Mouse (Mus musculus): ENCODE data around the gene Trim75. TPM values are rescaled to one million over a fixed set of nuclear protein-coding genes. Genes with fewer than 3 reads are reported as not detected.
"Not testable (repeated sequence)": the region's sequence is repeated elsewhere in the genome, so short reads cannot be mapped to it uniquely, and the experiment has no call there.

Trim75 gene
- not detected in 2 replicates for polyA plus RNA-seq (2015; fragmentation: Nextera tagmentation; extraction: Ambion mirVana)

GRCm38 (mm10) chr8:64987731-64988130, at the start of gene Trim75:
Trim75 (minus strand) TSS chr8:64987831.
- DNase-seq (ENCODE audit: low spot score): no peak

DNA sequence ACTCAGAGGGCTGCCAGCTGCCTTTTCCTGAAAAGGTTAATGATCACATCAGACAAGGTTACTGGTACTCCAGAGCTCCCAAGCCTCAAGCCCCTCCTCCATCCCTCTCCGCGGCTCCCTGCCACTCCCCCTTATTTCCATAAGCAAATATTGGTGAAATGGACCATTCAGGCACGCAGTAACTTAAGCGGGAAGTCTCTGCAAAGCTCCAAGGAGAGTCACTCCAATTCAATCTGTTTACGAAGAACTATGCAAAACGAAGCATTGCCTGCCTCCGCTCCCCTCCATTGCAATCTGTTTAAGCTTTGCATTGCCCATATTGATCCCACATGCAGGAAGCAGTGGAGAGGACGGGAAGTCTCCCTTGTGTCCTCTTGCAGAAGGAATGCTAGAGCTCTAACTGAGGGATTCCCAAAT, 49.5 kb upstream of the Trim75 start, which contains the start of gene Apela:
TSS of gene Apela (minus strand) at position 220 of the 417 bp plus-strand sequence.
- DNase-seq (ENCODE audit: low spot score): no peak

DNA sequence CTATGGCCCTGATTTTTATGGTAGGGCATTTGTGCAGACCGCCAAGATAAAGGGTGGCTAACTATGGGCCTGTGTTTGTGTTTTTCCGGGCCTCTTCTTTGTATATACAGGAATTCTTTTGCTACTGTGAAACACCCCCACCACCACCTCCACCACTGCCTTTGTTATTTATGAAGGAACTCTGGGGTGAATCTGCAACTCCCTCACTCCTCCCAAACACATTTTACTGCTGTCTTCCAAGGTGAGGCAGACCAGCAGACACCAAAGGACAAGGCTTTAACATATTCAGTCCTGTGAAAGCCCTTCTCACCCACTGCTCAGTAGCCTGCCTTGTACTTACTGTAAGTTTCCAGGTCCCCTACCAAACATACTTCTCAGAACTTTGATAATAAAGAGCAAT, 46.5 kb upstream of the Trim75 start:
- DNase-seq (ENCODE audit: low spot score): no peak

DNA sequence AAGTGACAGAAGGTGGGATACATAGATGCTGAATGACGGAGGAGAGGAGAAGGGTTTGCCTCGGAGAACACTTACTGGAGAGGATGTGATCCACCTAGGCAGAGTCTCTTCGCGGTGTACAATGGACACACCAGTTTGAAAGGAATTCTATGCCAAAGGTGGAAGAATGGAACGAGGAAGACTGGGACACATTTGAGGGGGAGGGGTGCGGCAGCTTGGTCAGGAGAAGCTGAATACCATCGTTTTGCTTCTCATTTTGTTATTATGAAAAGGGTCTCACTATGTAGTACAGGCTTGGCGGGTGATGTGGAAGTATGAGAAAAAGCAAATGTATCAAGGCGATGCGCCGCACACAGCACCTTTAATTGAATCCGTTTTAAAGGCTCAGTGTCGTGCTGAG, 45.4 kb upstream of the Trim75 start:
- no peak for DNase-seq (ENCODE audit: low spot score)

- no peak for DNase-seq (ENCODE audit: low spot score)
Measured at GRCm38 (mm10) chr8:65032107-65032506, 44.5 kb upstream of the Trim75 start.

GRCm38 (mm10) chr8:65030735-65031485, 43.3 kb upstream of the Trim75 start:
- DNase-seq (ENCODE audit: low spot score): no peak

- DNase-seq (ENCODE audit: low spot score): no peak
Measured at GRCm38 (mm10) chr8:65029776-65030175, 42.1 kb upstream of the Trim75 start.

DNA sequence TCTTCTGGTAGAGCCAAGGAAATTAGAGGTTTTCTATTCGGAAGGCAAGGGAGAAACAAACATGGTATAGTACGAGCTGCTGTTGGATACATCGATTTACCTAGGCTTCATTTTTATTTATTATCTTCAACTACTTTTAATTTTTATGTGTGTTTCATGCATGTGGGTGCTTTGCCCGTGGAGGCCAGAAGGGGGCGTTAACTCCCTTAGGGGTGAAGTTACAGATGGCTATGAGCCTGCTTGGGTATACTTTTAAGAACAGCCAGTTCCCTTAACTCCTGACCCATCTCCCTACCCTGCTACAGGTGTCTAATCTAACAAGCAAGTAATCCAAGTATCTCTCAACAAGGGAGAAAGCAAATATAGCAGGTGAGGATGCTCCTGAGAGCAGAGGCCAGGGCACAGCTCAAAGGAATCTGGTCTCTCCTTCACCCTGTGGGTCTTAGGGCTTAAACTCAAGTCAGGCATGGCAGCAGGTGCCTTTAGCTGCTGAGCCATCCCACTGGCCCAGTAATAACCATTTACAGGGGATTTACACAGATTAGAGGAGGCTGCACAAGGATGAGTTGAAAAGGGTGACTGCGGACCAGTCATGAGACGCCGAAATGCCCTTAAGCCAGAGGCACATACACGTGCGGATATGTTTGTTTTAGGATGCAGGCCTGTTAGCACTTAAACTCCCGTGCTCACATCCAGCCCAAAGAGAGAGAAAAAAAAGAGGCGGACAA, 41.5 kb upstream of the Trim75 start:
- DNase-seq (ENCODE audit: low spot score): no peak

DNA sequence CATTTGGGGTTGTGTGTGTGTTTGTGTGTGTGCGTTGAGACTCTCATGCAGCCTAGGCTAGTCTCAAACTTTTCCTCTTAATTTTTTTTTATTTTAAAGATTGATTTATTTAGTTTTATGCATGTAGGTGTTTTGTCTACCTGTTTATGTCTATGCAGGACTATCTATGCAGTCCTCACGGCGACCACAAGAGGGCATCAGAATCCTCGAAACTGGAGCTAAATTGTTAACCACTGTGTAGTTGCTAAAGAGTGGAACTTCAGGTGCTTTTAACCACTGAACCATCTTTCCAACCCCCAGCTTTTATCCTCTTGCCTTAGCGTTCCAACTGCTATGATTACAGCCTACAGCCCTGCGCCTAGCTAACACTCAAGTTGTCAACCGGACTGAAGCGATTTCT, 34.9 kb upstream of the Trim75 start:
- peak; percentile 7 for DNase-seq (ENCODE audit: low spot score)

DNA sequence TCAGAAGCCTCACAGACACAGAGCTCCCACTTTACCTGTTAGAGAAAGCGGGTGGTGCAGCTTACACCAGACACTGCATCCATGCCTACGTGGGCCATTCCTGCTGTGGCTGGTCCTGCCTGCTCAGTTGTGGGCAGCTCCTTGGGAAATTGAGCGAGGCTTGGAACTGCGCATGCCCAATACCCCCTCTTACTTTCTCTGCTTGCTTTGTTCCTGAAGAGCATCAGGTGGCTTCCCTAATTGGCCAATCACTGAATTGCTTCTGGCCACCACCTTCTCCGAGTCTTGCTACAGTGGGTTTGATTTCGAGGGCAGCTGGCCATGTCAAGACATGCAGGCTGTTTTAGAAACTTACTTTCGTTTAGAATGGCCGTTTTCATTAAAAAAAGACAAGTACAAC, 30.8 kb upstream of the Trim75 start, which contains the start of the genes Trim61 and Trim60:
TSS of gene Trim61 (minus strand) at position 101 of the 400 bp plus-strand sequence.
TSS of gene Trim60 (minus strand) at position 162 of the 400 bp plus-strand sequence.
- DNase-seq (ENCODE audit: low spot score): no peak

DNA sequence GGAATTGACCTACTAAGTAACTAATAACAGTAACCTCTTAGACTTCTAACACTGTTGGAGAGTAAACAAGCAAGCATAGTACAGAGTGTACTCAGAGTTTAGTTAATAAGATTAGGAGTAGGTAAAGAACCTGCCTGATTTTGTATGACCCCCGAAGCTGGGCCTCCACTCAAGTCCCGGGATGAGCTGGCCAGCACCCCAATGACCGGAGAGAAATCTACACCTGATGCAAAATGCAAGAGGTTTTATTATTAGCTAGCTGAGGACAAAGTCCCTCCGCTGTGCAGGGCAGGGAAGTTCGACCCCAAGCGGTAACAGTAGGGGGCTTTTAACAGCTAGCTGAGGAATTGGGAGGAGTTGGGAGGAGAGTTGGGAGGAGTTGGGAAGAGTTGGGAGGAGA, 20.0 kb upstream of the Trim75 start:
- DNase-seq (ENCODE audit: low spot score): not testable (repeated sequence)

- no peak for DNase-seq (ENCODE audit: low spot score)
Measured at GRCm38 (mm10) chr8:64998806-64999365, 11.3 kb upstream of the Trim75 start.

GRCm38 (mm10) chr8:64983150-64983897, 4.3 kb downstream of the Trim75 start:
- DNase-seq (ENCODE audit: low spot score): no peak

DNA sequence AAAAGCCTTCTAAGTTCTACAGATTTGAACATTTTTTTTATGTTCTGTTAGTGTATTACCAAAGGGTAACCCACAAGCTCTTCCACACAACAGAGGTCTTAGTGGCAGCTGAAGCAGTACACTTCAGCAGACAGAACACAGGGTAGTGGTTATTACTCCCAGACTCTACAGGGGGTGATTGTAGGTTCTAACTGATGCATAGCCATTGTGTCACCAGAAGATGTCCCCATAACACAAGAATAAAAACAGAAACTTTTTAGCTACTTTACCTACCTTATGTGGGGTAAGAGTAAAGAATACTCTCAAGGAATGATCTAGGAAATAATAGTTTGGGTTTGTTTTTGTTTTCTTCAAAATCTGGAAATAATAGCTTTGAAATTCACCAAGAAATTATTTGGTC, 24.8 kb downstream of the Trim75 start:
- DNase-seq (ENCODE audit: low spot score): peak; percentile 8

DNA sequence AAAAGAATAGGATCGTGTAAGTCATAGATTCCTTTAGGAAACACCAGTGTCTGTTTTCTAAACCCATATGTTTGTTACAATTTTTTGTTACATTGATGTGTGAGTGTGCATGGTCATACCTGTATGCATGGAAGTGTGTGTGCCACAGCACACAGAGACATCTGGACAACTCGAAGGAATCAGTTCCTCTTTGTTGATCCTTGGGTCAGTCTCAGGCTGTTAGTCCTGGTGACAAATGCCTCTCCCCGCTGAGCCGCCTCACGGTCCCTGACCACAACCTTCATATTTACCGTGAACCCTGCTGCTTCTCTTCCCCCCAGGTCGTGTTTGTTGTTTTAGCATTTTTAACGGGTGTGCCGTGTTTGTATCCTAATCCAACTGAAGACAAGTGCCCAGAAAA, 28.6 kb downstream of the Trim75 start:
- DNase-seq (ENCODE audit: low spot score): no peak

DNA sequence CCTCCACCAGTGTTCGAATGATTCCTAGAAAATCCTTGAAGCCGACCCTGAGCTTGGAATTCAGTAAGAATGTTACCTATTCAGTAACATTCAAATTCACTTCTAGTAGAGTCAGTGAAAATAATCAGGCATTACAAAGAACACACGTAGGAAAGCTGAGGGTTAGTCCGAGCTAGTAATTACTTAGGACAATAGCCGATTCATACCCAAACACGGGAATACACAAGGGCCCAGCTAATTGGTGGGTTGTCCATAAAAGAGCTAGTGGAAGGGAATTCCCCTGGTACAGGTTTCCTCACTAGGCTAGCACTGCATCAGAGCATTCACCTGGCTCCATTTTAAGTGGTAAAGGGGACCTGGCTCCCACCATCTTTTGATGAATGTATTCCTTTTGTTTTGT, 35.5 kb downstream of the Trim75 start:
- no peak for DNase-seq (ENCODE audit: low spot score)

GRCm38 (mm10) chr8:64948371-64948770, 39.3 kb downstream of the Trim75 start:
- DNase-seq (ENCODE audit: low spot score): no peak

DNA sequence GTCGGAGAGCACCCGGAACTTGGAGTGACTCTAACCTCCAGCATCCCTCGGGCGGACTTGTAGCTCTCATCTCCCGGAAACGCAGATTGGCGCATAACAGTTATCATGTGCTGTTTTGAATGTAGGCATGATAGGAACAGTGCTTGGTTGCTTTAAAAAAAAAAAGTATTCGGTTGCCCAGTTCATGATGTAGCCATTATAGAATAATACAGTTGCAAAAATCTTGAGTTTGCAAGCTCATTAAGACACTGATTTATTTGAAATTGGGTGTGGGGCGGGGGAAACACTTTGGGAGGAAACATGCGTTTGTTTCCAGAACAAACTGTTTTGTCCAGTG, 40.0 kb downstream of the Trim75 start:
- DNase-seq (ENCODE audit: low spot score): no peak

DNA sequence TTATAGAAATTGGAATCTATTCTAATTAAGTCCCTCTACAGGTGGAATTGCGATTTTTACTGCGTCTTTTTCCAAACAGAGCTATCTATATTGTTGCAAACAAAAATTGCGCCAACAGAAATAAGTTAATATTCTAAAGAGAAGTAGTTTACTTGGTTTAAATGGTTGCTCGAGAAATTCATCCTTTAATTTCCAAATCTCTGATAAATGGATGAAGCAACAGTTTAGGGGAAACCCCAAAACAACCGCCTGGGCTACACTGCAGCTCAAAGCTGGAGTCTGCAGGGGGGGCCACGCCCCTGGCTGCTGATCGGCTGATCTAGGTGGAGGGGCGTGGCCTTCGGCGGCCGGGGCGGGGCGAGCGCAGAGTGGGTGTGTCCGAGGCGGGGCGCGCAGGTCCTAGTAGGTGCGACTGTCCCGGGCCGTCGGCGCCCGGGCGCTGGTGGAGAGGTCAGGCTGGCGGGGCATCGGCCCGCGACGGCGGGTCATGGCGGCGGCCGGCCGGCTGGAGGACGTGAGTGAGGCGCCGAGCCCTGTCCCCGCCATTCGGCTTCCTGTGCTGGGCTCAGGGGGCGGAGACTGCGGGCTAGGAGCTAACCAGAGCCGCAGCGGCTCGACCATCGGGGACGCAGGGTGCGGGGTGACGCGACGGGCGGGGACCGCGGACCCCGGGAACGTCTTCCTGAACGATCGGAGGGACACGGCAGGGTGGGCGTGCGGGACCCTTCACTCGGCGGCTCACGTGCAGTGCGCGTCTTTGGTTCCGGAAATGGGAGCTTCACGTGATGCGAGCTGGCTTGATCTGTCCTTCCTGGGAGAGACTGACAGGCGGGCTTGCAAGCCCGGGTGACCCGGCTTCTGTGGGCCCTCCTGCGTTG, 40.6 kb downstream of the Trim75 start, which contains the start of gene Tmem192:
TSS of gene Tmem192 (plus strand) at position 366 of the 878 bp plus-strand sequence.
- DNase-seq (ENCODE audit: low spot score): peak; percentile 91

- DNase-seq (ENCODE audit: low spot score): peak; percentile 53
Measured at GRCm38 (mm10) chr8:64946441-64946819, 41.2 kb downstream of the Trim75 start.
